Mouse (Mus musculus): ENCODE results near the gene Dpp6. TPM values are rescaled to one million over a fixed set of nuclear protein-coding genes. Genes with fewer than 3 reads are reported as not detected.

Dpp6 gene
- 0.75 and 0.76 TPM in 2 replicates for polyA plus RNA-seq (2015; fragmentation: Nextera tagmentation; extraction: Ambion mirVana)

GRCm38 (mm10) chr5:26816975-26817941 lies at the start of gene Dpp6:
Gene Dpp6 (plus strand): TSS chr5:26817203.
- Histone ChIP-seq H3K27ac (ENCODE audit: low read depth, low read length) (no peak within 1 kb of the TSS), H3K4me1 (replicated peaks; ENCODE audit: control insufficient read depth, insufficient read depth, low read length) (no peaks in the 10 kb centered on the region), H3K4me3 (ENCODE audit: low read depth, low read length) (no peak within 1 kb of the TSS), H3K36me3 (ENCODE audit: control insufficient read depth, insufficient read depth) (no peaks in the 10 kb centered on the region), H3K9ac (ENCODE audit: low read depth, low read length) (no peak within 1 kb of the TSS), H3K27me3 (replicated peaks; ENCODE audit: control insufficient read depth, insufficient read depth, low read length) (0 out of 2 replicates have a peak, but pooled peaks cover 7% of the 10 kb centered on the region), H3K9me3 (ENCODE audit: control insufficient read depth) (no peaks in the 10 kb centered on the region), H3K4me2 (replicated peaks; ENCODE audit: low read depth) (0 out of 2 replicates have a peak within 1 kb of the TSS, but pooled peaks have one; percentile 3)
- no peak for ATAC-seq
- WGBS, result 4% methylated on average over 48 of the region's 48 CpGs
- no peak for TF ChIP-seq CTCF (IDR thresholded peaks at IDR 0.05; ENCODE audit: low read depth)

- Histone ChIP-seq H3K4me2 (replicated peaks; ENCODE audit: low read depth) (no peak overlapping the region), H3K27me3 (replicated peaks; ENCODE audit: control insufficient read depth, insufficient read depth, low read length) (no peaks in the 10 kb centered on the region), H3K9me3 (ENCODE audit: control insufficient read depth) (no peaks in the 10 kb centered on the region), H3K4me1 (replicated peaks; ENCODE audit: control insufficient read depth, insufficient read depth, low read length) (no peaks in the 10 kb centered on the region), H3K9ac (ENCODE audit: low read depth, low read length) (no peak overlapping the region), H3K36me3 (ENCODE audit: control insufficient read depth, insufficient read depth) (no peaks in the 10 kb centered on the region), H3K4me3 (ENCODE audit: low read depth, low read length) (no peak overlapping the region), H3K27ac (ENCODE audit: low read depth, low read length) (no peak overlapping the region)
- TF ChIP-seq CTCF (IDR thresholded peaks at IDR 0.05; ENCODE audit: low read depth), result no peak
- no peak for ATAC-seq
- 78% methylated on average over 3 of the region's 3 CpGs for WGBS
These were observed 33.0 kb upstream of the Dpp6 start for GRCm38 (mm10) chr5:26783955-26784354.

- Histone ChIP-seq H3K27me3 (replicated peaks; ENCODE audit: control insufficient read depth, insufficient read depth, low read length) (no peaks in the 10 kb centered on the region), H3K4me2 (replicated peaks; ENCODE audit: low read depth) (no peak overlapping the region), H3K27ac (ENCODE audit: low read depth, low read length) (no peak overlapping the region), H3K4me1 (replicated peaks; ENCODE audit: control insufficient read depth, insufficient read depth, low read length) (no peaks in the 10 kb centered on the region), H3K9ac (ENCODE audit: low read depth, low read length) (no peak overlapping the region), H3K9me3 (ENCODE audit: control insufficient read depth) (no peaks in the 10 kb centered on the region), H3K4me3 (ENCODE audit: low read depth, low read length) (no peak overlapping the region), H3K36me3 (ENCODE audit: control insufficient read depth, insufficient read depth) (no peaks in the 10 kb centered on the region)
- TF ChIP-seq CTCF (IDR thresholded peaks at IDR 0.05; ENCODE audit: low read depth), result no peak
- 96% methylated on average over 2 of the region's 2 CpGs for WGBS
- no peak for ATAC-seq
These were observed 21.5 kb upstream of the Dpp6 start for GRCm38 (mm10) chr5:26795524-26795923.

- Histone ChIP-seq H3K9me3 (ENCODE audit: control insufficient read depth) (no peaks in the 10 kb centered on the region), H3K9ac (ENCODE audit: low read depth, low read length) (no peak overlapping the region), H3K36me3 (ENCODE audit: control insufficient read depth, insufficient read depth) (no peaks in the 10 kb centered on the region), H3K4me2 (replicated peaks; ENCODE audit: low read depth) (no peak overlapping the region), H3K27me3 (replicated peaks; ENCODE audit: control insufficient read depth, insufficient read depth, low read length) (no peaks in the 10 kb centered on the region), H3K4me3 (ENCODE audit: low read depth, low read length) (no peak overlapping the region), H3K27ac (ENCODE audit: low read depth, low read length) (no peak overlapping the region), H3K4me1 (replicated peaks; ENCODE audit: control insufficient read depth, insufficient read depth, low read length) (no peaks in the 10 kb centered on the region)
- TF ChIP-seq CTCF (IDR thresholded peaks at IDR 0.05; ENCODE audit: low read depth), result no peak
- ATAC-seq, result no peak
- WGBS, result 95% methylated on average over 1 of the region's 1 CpGs
These were observed 19.0 kb downstream of the Dpp6 start for GRCm38 (mm10) chr5:26835972-26836371.

GRCm38 (mm10) chr5:26841151-26841550 lies 24.1 kb downstream of the Dpp6 start:
- TF ChIP-seq CTCF (IDR thresholded peaks at IDR 0.05; ENCODE audit: low read depth), result no peak
- ATAC-seq, result no peak
- H3K4me1 ChIP-seq (replicated peaks; ENCODE audit: control insufficient read depth, insufficient read depth, low read length), result no peaks in the 10 kb centered on the region
- H3K4me3 ChIP-seq (ENCODE audit: low read depth, low read length), result no peak overlapping the region
- no peaks in the 10 kb centered on the region for H3K27me3 ChIP-seq (replicated peaks; ENCODE audit: control insufficient read depth, insufficient read depth, low read length)
- no peak overlapping the region for H3K27ac ChIP-seq (ENCODE audit: low read depth, low read length)
- H3K4me2 ChIP-seq (replicated peaks; ENCODE audit: low read depth), result no peak overlapping the region
- H3K9me3 ChIP-seq (ENCODE audit: control insufficient read depth), result no peaks in the 10 kb centered on the region
- H3K9ac ChIP-seq (ENCODE audit: low read depth, low read length), result no peak overlapping the region
- WGBS, result 27% methylated on average over 4 of the region's 4 CpGs
- H3K36me3 ChIP-seq (ENCODE audit: control insufficient read depth, insufficient read depth), result no peaks in the 10 kb centered on the region

GRCm38 (mm10) chr5:26854746-26855145 lies 37.7 kb downstream of the Dpp6 start:
- Histone ChIP-seq H3K4me2 (replicated peaks; ENCODE audit: low read depth) (no peak overlapping the region), H3K4me1 (replicated peaks; ENCODE audit: control insufficient read depth, insufficient read depth, low read length) (no peaks in the 10 kb centered on the region), H3K27me3 (replicated peaks; ENCODE audit: control insufficient read depth, insufficient read depth, low read length) (no peaks in the 10 kb centered on the region), H3K9ac (ENCODE audit: low read depth, low read length) (no peak overlapping the region), H3K4me3 (ENCODE audit: low read depth, low read length) (no peak overlapping the region), H3K9me3 (ENCODE audit: control insufficient read depth) (no peaks in the 10 kb centered on the region), H3K27ac (ENCODE audit: low read depth, low read length) (no peak overlapping the region), H3K36me3 (ENCODE audit: control insufficient read depth, insufficient read depth) (no peaks in the 10 kb centered on the region)
- WGBS, result 72% methylated on average over 4 of the region's 4 CpGs
- no peak for TF ChIP-seq CTCF (IDR thresholded peaks at IDR 0.05; ENCODE audit: low read depth)
- no peak for ATAC-seq

All from intestine, postnatal 0 days (tissue).